Mouse (Mus musculus): ENCODE data around the gene Ccnt1.
A peak's percentile ranks its signal among the peaks of the same experiment; 100 is the strongest.

DNA sequence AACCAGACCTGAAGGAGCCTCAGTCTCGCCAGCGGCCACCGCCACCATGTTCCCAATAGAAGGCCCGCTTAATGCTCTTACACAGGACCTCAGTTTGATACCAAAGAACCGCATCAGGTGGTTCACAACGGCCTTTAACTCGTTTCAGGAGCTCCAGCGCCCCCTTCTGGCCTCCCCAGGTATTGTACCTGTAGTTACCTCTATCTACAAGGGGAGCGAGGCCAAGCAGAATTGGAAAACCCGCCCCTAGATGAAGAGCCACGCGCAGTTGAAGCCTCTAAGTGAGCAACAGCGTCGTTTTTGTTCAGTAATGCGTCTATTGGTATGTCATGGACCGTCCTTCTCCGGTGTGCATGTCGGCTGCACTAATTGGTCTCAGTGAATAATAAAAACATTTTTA, 66.2 kb downstream of the Ccnt1 start:
- peak; percentile 91 for TF ChIP-seq CTCF (conservative IDR thresholded peaks at IDR 0.05; ENCODE audit: low read length)
- TF ChIP-seq POU5F1 (IDR thresholded peaks at IDR 0.05; ENCODE audit: borderline replicate concordance, low read length): no peak
- TF ChIP-seq NANOG (IDR thresholded peaks at IDR 0.05; ENCODE audit: borderline replicate concordance, low read length): no peak
